Mouse (Mus musculus): Measurements from ENCODE around the gene Fam124b. TPM values are rescaled to one million over a fixed set of nuclear protein-coding genes. Genes with fewer than 3 reads are reported as not detected.

Fam124b gene
- polyA plus RNA-seq, 1 experiment from 2014 or later = 0.90 TPM

- no peak for ATAC-seq (ENCODE audit: low FRiP score, low read depth)
- H3K9ac ChIP-seq = no peak overlapping the region
- H3K4me2 ChIP-seq (replicated peaks) = no peak overlapping the region
- no peaks in the 10 kb centered on the region for H3K4me1 ChIP-seq
- no peaks in the 10 kb centered on the region for H3K27me3 ChIP-seq
- no peak overlapping the region for H3K27ac ChIP-seq
- no peaks in the 10 kb centered on the region for H3K36me3 ChIP-seq
- H3K9me3 ChIP-seq = no peaks in the 10 kb centered on the region
- no peak overlapping the region for H3K4me3 ChIP-seq
- WGBS = 77% methylated on average over 5 of the region's 5 CpGs
These were observed 52.9 kb downstream of the Fam124b start for GRCm38 (mm10) chr1:80165391-80165790.

- Histone ChIP-seq H3K27me3 (no peaks in the 10 kb centered on the region), H3K9me3 (no peaks in the 10 kb centered on the region), H3K4me3 (no peak overlapping the region), H3K27ac (no peak overlapping the region), H3K4me2 (replicated peaks) (no peak overlapping the region), H3K9ac (no peak overlapping the region), H3K4me1 (no peaks in the 10 kb centered on the region), H3K36me3 (no peaks in the 10 kb centered on the region)
- 63% methylated on average over 6 of the region's 6 CpGs for WGBS
- ATAC-seq (ENCODE audit: low FRiP score, low read depth) = no peak
These were observed 55.3 kb downstream of the Fam124b start for GRCm38 (mm10) chr1:80162943-80163342.

- no peaks in the 10 kb centered on the region for H3K27me3 ChIP-seq
- no peak for ATAC-seq (ENCODE audit: low FRiP score, low read depth)
- no peaks in the 10 kb centered on the region for H3K4me1 ChIP-seq
- H3K4me3 ChIP-seq = no peak overlapping the region
- H3K4me2 ChIP-seq (replicated peaks) = no peak overlapping the region
- no peak overlapping the region for H3K27ac ChIP-seq
- no peaks in the 10 kb centered on the region for H3K9me3 ChIP-seq
- no peaks in the 10 kb centered on the region for H3K36me3 ChIP-seq
- no peak overlapping the region for H3K9ac ChIP-seq
These were observed 58.7 kb downstream of the Fam124b start for GRCm38 (mm10) chr1:80159586-80159985.

GRCm38 (mm10) chr1:80154902-80155301 lies 63.4 kb downstream of the Fam124b start:
- 54% methylated on average over 1 of the region's 1 CpGs for WGBS
- Histone ChIP-seq H3K27ac (no peak overlapping the region), H3K4me3 (no peak overlapping the region), H3K27me3 (no peaks in the 10 kb centered on the region), H3K36me3 (no peaks in the 10 kb centered on the region), H3K9me3 (no peaks in the 10 kb centered on the region), H3K9ac (no peak overlapping the region), H3K4me2 (replicated peaks) (no peak overlapping the region), H3K4me1 (no peaks in the 10 kb centered on the region)
- ATAC-seq (ENCODE audit: low FRiP score, low read depth) = no peak

- no peak overlapping the region for H3K4me3 ChIP-seq
- no peak for ATAC-seq (ENCODE audit: low FRiP score, low read depth)
- H3K27ac ChIP-seq = no peak overlapping the region
- no peaks in the 10 kb centered on the region for H3K9me3 ChIP-seq
- no peak overlapping the region for H3K9ac ChIP-seq
- 80% methylated on average over 7 of the region's 7 CpGs for WGBS
- no peaks in the 10 kb centered on the region for H3K27me3 ChIP-seq
- H3K4me1 ChIP-seq = no peaks in the 10 kb centered on the region
- H3K4me2 ChIP-seq (replicated peaks) = no peak overlapping the region
- no peaks in the 10 kb centered on the region for H3K36me3 ChIP-seq
These were observed 65.1 kb downstream of the Fam124b start for GRCm38 (mm10) chr1:80153125-80153716.

DNA sequence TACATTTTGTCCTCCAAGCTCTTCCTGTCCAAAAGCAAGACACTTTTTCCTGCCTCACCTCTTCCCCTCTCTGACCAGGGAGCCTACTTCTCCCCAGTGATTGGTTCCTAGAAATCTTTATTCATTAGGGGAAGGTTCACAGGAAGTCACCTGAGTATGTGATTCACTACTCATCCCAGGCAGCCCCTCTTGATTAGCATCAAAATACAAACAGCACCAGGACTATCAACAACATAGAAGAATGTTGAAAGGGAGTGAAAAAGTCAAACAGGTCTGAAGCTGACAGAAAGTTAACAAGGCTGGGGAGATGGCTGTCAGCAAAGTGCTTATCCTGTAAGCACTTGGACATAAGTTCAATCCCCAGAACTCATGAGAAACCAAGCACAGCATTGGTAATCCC lies 67.6 kb downstream of the Fam124b start:
- H3K27me3 ChIP-seq = no peaks in the 10 kb centered on the region
- no peaks in the 10 kb centered on the region for H3K36me3 ChIP-seq
- no peak overlapping the region for H3K4me3 ChIP-seq
- no peak overlapping the region for H3K9ac ChIP-seq
- H3K27ac ChIP-seq = no peak overlapping the region
- H3K9me3 ChIP-seq = 0 out of 2 replicates have a peak, but pooled peaks cover 4% of the 10 kb centered on the region
- H3K4me2 ChIP-seq (replicated peaks) = no peak overlapping the region
- no peaks in the 10 kb centered on the region for H3K4me1 ChIP-seq
- ATAC-seq (ENCODE audit: low FRiP score, low read depth) = no peak

Other genes starting within 250 kb of the Fam124b start
- 37.1 and 39.0 TPM in 2 replicates for gene Cul3, start 122.0 kb upstream of the Fam124b start, polyA plus RNA-seq (2015; fragmentation: Nextera tagmentation; extraction: Ambion mirVana)
- gene Gm45261, start 243.0 kb upstream of the Fam124b start, polyA plus RNA-seq (2015; fragmentation: Nextera tagmentation; extraction: Ambion mirVana) = not detected in 2 replicates

Data from limb, embryonic 13.5 days (tissue).